Mouse (Mus musculus) embryonic facial prominence, embryonic 12.5 days (tissue): ENCODE data around the gene Abhd16b. TPM values are rescaled to one million over a fixed set of nuclear protein-coding genes. Genes with fewer than 3 reads are reported as not detected.
A peak's percentile ranks its signal among the peaks of the same experiment; 100 is the strongest.

Source experiments
- ATAC-seq: fragments of 200-750 bp; cut with Nextera tagmentation; 2 replicates; pipeline ENCODE4 v1.8.0; 2017; ENCODE audit not compliant: insufficient number of reproducible peaks, insufficient read depth, low FRiP score, low TSS enrichment
- H3K27ac ChIP-seq: fragments of 300-500 bp; sonication (generic); 2 replicates; pipeline ENCODE4 v1.5.1; 2016; ENCODE audit warnings: mild to moderate bottlenecking
- H3K27me3 ChIP-seq: fragments of 300-500 bp; sonication (generic); 2 replicates; pipeline ENCODE4 v1.6.1; 2016; ENCODE audit warnings: mild to moderate bottlenecking, moderate library complexity
- H3K36me3 ChIP-seq: fragments of 300-500 bp; sonication (generic); 2 replicates; pipeline ENCODE4 v1.6.1; 2016; ENCODE audit warnings: mild to moderate bottlenecking
- H3K4me1 ChIP-seq: fragments of 300-500 bp; sonication (generic); 2 replicates; pipeline ENCODE4 v1.6.1; 2016
- H3K4me2 ChIP-seq: fragments of 300-500 bp; sonication (generic); replicated peaks from 2 replicates; pipeline ENCODE4 v1.6.1; 2016; ENCODE audit warnings: mild to moderate bottlenecking, moderate library complexity
- H3K4me3 ChIP-seq: fragments of 300-500 bp; sonication (generic); 2 replicates; pipeline ENCODE4 v1.5.1; 2016; ENCODE audit warnings: mild to moderate bottlenecking
- H3K9ac ChIP-seq: fragments of 300-500 bp; sonication (generic); 2 replicates; pipeline ENCODE4 v1.6.1; 2016; ENCODE audit warnings: mild to moderate bottlenecking, moderate library complexity
- H3K9me3 ChIP-seq: fragments of 300-500 bp; sonication (generic); 2 replicates; pipeline ENCODE4 v1.6.1; 2016; ENCODE audit warnings: mild to moderate bottlenecking, moderate library complexity
- WGBS: fragments of 180-500 bp; shearing (Covaris S2); methylation state at CpG from one replicate; pipeline ENCODE4 v1.1.7; 2016; 5-methylcytosine and 5-hydroxymethylcytosine counted together
- polyA plus RNA-seq: library from polyadenylated mRNA; unstranded; fragments of >200 nt; fragmentation: Nextera tagmentation; extraction: Ambion mirVana; gene quantifications from 2 replicates; pipeline ENCODE4 v1.2.1, GENCODE M21; 2016

Gene Abhd16b
- 0.09 and 0.20 TPM in 2 replicates for polyA plus RNA-seq

DNA sequence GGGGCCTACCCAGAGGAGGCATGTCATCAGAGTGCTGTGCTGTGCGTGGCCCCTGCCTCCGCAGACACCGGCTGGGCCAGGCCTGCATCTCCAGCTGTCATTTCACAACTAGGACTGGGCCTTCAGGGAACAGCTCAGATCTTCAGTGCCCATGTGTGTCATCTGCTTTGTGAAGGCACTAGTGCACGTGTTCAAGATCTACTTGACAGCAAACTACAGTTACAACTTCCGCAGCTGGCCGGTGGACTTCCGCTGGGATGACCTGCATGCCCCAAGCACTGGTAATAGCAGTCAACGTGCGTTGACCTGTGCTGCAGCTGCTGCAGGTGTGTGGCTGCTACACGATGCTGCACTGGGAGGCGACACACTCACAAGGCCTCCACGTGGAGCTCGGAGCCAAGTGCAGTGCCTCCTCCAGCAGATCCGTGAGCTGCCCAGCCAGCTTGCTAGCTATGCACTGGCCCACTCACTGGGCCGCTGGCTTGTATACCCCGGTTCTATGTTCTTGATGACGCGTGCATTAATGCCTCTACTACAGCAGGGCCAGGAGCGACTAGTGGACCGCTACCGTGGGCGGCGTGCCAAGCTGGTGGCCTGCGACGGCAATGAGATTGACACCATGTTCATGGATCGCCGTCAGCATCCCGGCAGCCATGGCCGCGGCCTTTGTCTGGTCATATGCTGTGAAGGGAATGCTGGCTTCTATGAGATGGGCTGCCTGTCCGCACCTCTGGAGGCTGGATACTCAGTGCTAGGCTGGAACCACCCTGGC is at the start of gene Abhd16b:
Abhd16b (plus strand) TSS at position 51 of the 772 bp plus-strand sequence.
- H3K4me3 ChIP-seq, result no peak within 1 kb of the TSS
- no peaks in the 10 kb centered on the region for H3K9me3 ChIP-seq
- no peaks in the 10 kb centered on the region for H3K27me3 ChIP-seq
- no peak within 1 kb of the TSS for H3K27ac ChIP-seq
- H3K4me2 ChIP-seq, result no peak within 1 kb of the TSS
- H3K36me3 ChIP-seq, result no peaks in the 10 kb centered on the region
- ATAC-seq, result no peak
- H3K9ac ChIP-seq, result no peak within 1 kb of the TSS
- WGBS, result 82% methylated on average over 31 of the region's 31 CpGs
- peaks cover 12% of the 10 kb centered on the region for H3K4me1 ChIP-seq

DNA sequence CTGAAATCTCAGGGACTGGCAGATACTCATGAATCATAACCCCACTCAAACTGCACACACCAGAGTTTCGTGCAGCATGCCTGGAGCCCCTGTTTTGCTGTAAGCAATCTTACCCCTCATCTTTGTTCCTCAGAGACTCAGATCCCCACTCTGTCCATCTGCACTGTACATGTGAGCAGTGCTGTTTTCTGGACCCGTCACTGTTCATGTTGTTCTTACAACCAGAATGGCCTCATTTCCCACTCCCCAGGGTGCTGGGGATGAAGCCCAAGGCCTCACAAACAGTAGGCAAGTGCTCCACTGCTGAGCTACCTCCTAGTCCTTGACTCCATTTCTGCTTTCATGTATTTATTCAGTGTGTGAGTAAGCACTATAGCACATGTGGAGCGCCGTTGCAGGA is 40.8 kb upstream of the Abhd16b start:
- WGBS, result 74% methylated on average over 4 of the region's 4 CpGs
- no peak for ATAC-seq
- Histone ChIP-seq H3K9me3 (no peaks in the 10 kb centered on the region), H3K4me3 (no peak overlapping the region), H3K36me3 (no peaks in the 10 kb centered on the region), H3K4me2 (no peak overlapping the region), H3K9ac (no peak overlapping the region), H3K27ac (no peak overlapping the region), H3K27me3 (peaks cover 3% of the 10 kb centered on the region; the same call in 1 of the 2 replicates), H3K4me1 (no peaks in the 10 kb centered on the region)

DNA sequence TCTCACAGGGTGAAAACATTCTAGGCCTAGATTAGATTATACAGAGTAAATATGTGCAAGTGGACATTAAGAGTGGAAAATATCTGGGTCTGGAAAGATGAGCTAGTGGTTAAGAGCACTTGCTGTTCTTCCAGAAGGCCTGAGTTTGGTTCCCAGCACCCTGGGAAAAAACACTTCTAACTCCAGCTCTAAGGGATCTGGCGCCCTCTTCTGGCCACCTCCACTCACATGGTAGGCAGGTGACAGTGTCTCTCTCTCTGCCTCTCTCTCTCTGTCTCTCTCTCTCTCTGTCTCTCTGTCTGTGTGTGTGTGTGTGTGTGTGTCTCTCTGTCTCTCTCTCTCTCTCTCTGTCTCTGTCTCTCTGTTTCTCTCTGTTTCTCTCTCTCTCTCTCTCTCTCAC is 39.7 kb upstream of the Abhd16b start:
- Histone ChIP-seq H3K4me2 (no peak overlapping the region), H3K4me3 (no peak overlapping the region), H3K27ac (no peak overlapping the region), H3K27me3 (peaks cover 9% of the 10 kb centered on the region; the same call in 1 of the 2 replicates), H3K9ac (no peak overlapping the region), H3K36me3 (no peaks in the 10 kb centered on the region), H3K4me1 (0 out of 2 replicates have a peak, but pooled peaks cover 3% of the 10 kb centered on the region), H3K9me3 (no peaks in the 10 kb centered on the region)
- no peak for ATAC-seq
- 50% methylated on average over 1 of the region's 1 CpGs for WGBS

DNA sequence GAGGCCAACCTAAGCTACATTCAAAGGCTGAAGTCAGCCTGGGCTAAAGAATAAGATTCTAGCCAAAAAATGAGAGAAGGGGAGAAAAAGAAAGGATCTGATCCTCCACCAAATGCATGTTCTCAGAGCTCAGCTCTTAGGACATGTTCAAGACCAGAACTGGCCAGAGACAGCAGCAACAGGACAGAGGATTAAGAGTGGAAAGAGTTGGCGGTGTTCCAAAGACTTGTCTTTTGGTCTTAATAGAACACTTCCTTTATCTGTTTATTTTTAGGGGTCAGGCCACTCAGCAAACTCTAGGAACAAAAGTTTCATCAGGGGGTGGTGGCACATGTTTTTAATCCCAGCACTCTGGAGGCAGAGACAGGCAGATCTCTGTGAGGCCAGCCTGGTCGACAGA is 37.1 kb upstream of the Abhd16b start:
- H3K9ac ChIP-seq, result no peak overlapping the region
- no peak overlapping the region for H3K27ac ChIP-seq
- H3K4me2 ChIP-seq, result no peak overlapping the region
- ATAC-seq, result no peak
- no peaks in the 10 kb centered on the region for H3K36me3 ChIP-seq
- peaks cover 10% of the 10 kb centered on the region; the same call in 1 of the 2 replicates for H3K4me1 ChIP-seq
- H3K9me3 ChIP-seq, result no peaks in the 10 kb centered on the region
- WGBS, result 82% methylated on average over 2 of the region's 2 CpGs
- peaks cover 30% of the 10 kb centered on the region for H3K27me3 ChIP-seq
- no peak overlapping the region for H3K4me3 ChIP-seq

DNA sequence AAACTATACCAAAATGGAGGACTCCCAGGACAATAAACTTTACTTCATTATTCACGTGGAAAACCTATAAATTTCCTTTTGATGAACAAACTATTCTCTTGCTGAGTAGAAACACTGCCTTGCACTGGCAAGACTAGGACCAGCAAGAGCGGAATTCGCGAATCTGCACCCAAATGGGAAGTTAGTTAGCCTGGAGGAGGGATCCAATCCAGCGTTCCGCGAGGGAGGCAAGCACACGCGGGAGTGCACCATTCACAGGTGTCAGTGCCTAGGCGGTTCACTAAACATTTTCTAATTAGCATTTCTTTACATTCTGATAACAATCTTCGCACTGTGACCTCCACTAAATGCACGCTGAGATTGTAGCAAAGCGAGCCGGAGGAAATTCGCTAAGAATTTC is 35.2 kb upstream of the Abhd16b start:
- H3K27ac ChIP-seq, result no peak overlapping the region
- H3K27me3 ChIP-seq, result peaks cover 42% of the 10 kb centered on the region
- peak overlapping the region; percentile 99 for H3K4me2 ChIP-seq
- no peak for ATAC-seq
- H3K9ac ChIP-seq, result no peak overlapping the region
- no peaks in the 10 kb centered on the region for H3K9me3 ChIP-seq
- WGBS, result 4% methylated on average over 15 of the region's 15 CpGs
- H3K4me3 ChIP-seq, result peak overlapping the region; percentile 85
- no peaks in the 10 kb centered on the region for H3K36me3 ChIP-seq
- peaks cover 10% of the 10 kb centered on the region; the same call in 1 of the 2 replicates for H3K4me1 ChIP-seq

DNA sequence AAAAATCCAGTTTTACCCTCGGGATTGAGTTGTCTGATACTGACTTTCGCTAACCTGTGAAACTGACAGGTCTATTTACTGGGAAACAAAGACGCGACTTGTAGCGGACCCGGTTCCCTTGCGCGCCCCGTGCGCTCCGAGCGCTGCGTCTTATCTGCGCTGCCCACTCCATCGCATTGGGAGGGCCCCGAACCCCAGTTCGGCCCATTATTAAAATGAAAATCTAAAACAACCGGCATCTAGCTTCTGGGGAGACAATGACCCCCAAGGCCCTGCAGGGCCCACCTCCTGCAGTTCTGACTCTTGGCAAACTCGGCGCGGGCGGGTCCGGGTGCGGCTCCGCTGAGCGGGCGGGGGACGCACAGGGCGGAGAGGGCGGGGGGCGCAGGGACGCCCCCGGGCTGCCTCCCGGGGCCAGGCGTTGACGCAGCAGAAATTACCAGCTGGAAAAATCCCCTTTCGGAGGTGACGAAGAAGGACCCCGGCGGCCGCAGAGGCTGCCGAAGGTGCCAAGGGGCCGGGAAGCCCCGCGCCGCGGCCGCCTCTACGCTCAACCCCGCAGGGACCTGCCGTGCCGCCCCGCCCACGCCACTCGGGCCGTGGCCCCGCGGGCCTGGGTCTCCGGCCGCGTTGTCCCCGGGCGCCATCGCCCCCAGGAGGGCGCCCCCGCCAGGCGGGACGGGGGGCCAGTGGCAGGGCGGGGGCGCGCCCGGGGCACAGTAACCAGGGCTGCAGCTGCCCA is 34.4 kb upstream of the Abhd16b start:
- peaks cover 42% of the 10 kb centered on the region for H3K27me3 ChIP-seq
- 0 out of 2 replicates have a peak overlapping the region, but pooled peaks have one; percentile 36 for H3K27ac ChIP-seq

DNA sequence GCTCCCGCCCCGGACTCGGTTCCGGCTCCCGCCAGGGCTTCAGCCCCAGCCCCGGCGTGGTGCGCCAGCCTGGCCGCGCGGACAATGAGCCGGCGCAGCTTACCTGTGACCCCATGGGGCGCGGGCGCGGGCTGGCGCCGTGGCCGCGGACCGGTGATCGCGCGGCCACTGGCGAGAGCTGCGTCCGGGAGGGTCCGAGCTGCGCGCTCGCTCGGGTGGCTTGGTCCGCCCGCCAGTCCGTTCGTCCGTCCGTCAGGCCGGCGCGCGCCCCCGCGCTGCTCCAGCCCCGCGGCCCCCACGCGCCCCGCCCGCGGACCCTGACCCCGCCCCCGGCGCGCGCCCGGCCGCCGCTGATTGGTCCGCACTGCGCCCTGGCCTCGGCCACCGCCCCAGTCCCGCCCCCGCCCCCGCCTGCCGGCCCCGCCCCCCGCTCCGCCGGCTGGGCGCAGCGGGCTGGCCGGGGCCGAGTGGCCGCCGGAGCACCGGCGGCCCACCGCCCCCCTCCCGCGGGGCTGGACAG is 33.8 kb upstream of the Abhd16b start, which contains the start of gene Zbtb46:
Zbtb46 (minus strand) TSS at position 274 of the 520 bp plus-strand sequence.
- peaks cover 42% of the 10 kb centered on the region for H3K27me3 ChIP-seq
- no peaks in the 10 kb centered on the region for H3K9me3 ChIP-seq
- peak within 1 kb of the TSS; percentile 85 for H3K4me3 ChIP-seq
- no peaks in the 10 kb centered on the region for H3K36me3 ChIP-seq
- peak; percentile 89 for ATAC-seq
- under 1% methylated on average over 60 of the region's 83 CpGs for WGBS
- H3K27ac ChIP-seq, result 0 out of 2 replicates have a peak within 1 kb of the TSS, but pooled peaks have one; percentile 36
- H3K4me1 ChIP-seq, result peaks cover 10% of the 10 kb centered on the region; the same call in 1 of the 2 replicates
- peak within 1 kb of the TSS; percentile 99 for H3K4me2 ChIP-seq
- H3K9ac ChIP-seq, result peak within 1 kb of the TSS; percentile 78

More for the DNA sequence above, 34.4 kb upstream of the Abhd16b start:
- Histone ChIP-seq H3K4me3 (peak overlapping the region; percentile 85), H3K9ac (peak overlapping the region; percentile 78), H3K9me3 (no peaks in the 10 kb centered on the region), H3K4me1 (peaks cover 10% of the 10 kb centered on the region; the same call in 1 of the 2 replicates), H3K36me3 (no peaks in the 10 kb centered on the region), H3K4me2 (peak overlapping the region; percentile 99)
- 1% methylated on average over 68 of the region's 72 CpGs for WGBS
- ATAC-seq, result peak; percentile 13; the same call in 1 of the 2 replicates

DNA sequence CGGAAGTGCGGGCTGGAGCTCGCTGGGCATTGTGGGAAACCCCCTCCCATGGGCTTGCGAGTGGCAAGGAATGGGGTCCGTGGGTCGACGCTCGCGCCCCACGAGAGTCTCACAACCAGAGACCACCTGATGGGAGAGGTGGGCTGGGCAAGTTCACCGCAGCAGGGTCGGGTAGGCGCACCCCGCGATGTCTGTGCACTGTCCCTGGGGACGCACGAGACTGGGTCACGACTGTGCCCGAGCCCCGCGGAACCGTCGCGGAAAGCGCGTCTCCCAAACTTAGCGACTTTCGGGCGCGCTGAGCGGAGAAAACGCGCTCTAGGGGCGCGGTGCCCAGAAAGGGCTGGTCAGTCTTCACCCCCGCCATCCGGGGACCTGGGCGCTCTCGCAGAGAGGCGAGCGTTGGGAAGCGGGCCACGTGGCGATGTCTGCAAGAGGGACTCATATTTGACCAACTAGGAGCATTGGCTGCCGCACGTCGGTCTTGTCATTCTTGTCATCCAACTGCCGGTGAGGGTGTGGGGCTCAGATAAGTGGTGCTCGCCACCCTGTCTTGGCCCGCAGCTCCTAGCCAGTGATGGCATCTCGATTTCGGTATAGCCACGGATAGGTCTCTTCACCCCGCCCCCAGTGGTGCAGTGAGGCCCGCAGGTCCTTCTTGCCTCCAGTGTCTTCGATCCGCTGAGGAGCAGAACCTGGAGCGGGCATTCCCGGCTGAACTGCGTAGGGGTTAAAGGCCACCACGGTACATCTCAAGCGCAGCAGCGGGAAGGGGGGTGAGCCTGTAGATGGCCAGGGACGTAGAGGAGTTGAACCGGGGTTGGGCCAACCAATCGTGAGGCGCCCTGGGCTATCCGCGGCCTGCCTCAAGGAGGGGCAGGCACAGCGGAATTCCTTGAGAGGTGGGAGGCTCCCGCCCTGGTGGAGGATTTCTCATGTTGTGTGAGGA is 33.1 kb upstream of the Abhd16b start:
- under 1% methylated on average over 71 of the region's 71 CpGs for WGBS
- no peaks in the 10 kb centered on the region for H3K36me3 ChIP-seq
- H3K9me3 ChIP-seq, result no peaks in the 10 kb centered on the region
- peaks cover 10% of the 10 kb centered on the region; the same call in 1 of the 2 replicates for H3K4me1 ChIP-seq
- H3K27ac ChIP-seq, result no peak overlapping the region
- H3K4me2 ChIP-seq, result peak overlapping the region; percentile 99
- peak; percentile 50 for ATAC-seq
- peak overlapping the region; percentile 85 for H3K4me3 ChIP-seq
- H3K9ac ChIP-seq, result peak overlapping the region; percentile 78
- peaks cover 42% of the 10 kb centered on the region for H3K27me3 ChIP-seq

DNA sequence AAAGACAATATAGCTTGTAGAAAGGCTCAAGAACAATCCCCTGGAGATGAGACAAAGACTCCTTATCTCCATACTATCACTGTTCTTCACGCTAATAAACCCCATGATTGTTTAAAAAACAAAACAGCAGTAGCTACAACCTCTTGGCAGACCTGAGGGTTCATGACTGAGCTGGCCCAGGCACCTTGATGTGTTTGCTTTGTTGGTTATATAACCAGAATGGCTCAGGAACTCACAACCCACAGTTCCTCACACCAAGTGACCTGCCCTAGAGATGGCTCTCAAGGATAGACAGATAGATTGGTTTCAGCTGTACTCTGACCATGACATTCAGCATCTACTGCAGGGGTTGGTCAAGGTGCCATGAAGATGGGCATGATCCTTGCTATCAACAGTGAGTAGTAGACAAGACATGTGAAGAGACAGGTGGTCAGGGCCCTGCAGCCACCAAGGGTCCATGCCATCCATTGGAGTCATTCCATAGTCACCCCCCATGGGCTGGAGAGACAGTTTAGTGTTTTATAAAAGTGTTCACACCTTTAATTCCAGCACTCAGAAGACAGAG is 31.4 kb upstream of the Abhd16b start:
- 94% methylated on average over 1 of the region's 1 CpGs for WGBS
- no peak for ATAC-seq
- Histone ChIP-seq H3K9me3 (no peaks in the 10 kb centered on the region), H3K9ac (no peak overlapping the region), H3K36me3 (no peaks in the 10 kb centered on the region), H3K4me3 (no peak overlapping the region), H3K4me1 (peaks cover 10% of the 10 kb centered on the region; the same call in 1 of the 2 replicates), H3K27me3 (peaks cover 42% of the 10 kb centered on the region), H3K4me2 (no peak overlapping the region), H3K27ac (no peak overlapping the region)

DNA sequence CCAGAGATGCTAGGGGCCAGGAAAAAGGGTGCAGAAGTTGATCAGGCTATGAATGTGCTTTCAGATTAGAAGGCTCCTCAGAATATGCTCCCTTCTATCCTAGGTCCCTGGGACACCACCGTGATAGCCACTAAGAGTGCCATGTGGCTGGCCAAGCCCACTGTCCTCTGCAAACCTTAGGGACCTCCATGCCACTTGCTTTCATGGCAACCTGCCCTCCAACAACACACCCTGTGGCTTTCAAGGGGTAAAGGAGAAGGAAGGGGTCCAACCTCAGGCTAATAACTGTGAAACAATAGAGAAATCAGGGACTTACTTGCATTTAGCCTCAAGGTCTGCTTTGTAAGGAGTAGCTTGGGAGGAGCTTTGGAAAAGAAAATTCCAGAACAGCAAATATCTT is 30.4 kb upstream of the Abhd16b start:
- WGBS, result 86% methylated on average over 1 of the region's 1 CpGs
- Histone ChIP-seq H3K4me3 (no peak overlapping the region), H3K4me1 (peaks cover 10% of the 10 kb centered on the region; the same call in 1 of the 2 replicates), H3K9ac (no peak overlapping the region), H3K36me3 (no peaks in the 10 kb centered on the region), H3K27ac (no peak overlapping the region), H3K4me2 (no peak overlapping the region), H3K27me3 (peaks cover 36% of the 10 kb centered on the region), H3K9me3 (no peaks in the 10 kb centered on the region)
- no peak for ATAC-seq
